ENCODE assay signal across 8 mouse cellular contexts in the genomic region with DNA sequence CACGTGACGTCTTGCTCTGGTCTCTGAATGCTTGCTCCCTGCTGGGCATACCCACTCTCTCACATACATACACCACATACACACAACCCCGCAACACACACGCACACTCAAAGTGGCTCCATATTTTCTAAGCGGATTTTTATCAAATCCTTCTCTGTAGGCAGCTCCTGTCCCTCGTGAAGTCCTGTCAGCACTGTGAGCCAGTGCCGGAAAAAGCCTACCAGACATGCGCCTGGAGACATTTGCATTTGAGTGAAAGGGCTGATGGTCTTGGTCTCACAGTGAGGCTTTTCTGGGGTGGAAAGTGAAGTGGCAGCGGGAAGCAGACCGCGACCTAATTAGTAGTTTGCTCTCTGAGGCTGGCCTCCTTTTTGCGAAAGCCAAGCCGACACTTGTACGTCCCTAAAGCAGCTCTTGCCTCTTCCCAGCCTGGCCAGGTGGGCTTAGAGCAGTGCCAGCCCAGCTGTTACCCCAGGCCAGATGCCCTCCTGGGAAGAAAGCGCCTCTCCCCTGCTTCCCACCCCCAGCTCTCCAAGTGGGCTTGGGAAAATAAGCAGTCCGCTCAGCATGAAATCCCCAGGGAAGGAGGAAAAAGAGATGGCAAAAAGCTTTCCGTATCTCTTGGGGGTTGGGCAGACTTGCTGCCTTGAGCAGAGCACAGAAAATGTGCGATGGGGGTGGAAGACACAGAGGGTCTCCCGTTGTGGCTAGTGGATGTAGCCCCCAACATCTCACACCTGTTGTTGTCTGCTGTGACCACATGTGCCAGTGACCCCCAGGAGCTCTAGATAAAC.
DNase-seq lines count a peak whose midpoint lies in the region; ATAC-seq and TF ChIP-seq lines count a peak whose summit lies in the region.

No protein-coding gene starts in this region.

- H3K36me3 ChIP-seq in forebrain, embryonic 12.5 days (replicated peaks): no peaks in the 10 kb centered on the region
- H3K36me3 ChIP-seq in midbrain, embryonic 13.5 days: no peaks in the 10 kb centered on the region
- H3K36me3 ChIP-seq in thymus, adult 2 months (ENCODE audit: control insufficient read depth, insufficient read depth, low read length): no peaks in the 10 kb centered on the region

- no peaks in the 10 kb centered on the region for H3K9me3 ChIP-seq in forebrain, embryonic 12.5 days
- no peaks in the 10 kb centered on the region for H3K9me3 ChIP-seq in midbrain, embryonic 13.5 days

- H3K27ac ChIP-seq in forebrain, embryonic 12.5 days: peak overlapping the region; percentile 93
- H3K27ac ChIP-seq in midbrain, embryonic 13.5 days: peak overlapping the region; percentile 87
- no peak overlapping the region for H3K27ac ChIP-seq in thymus, adult 2 months (ENCODE audit: control insufficient read depth, insufficient read depth, low read length)

- WGBS in forebrain, embryonic 12.5 days: 23% methylated on average over 19 of the region's 19 CpGs
- WGBS in midbrain, embryonic 13.5 days: 23% methylated on average over 19 of the region's 19 CpGs
- 80% methylated on average over 18 of the region's 19 CpGs for WGBS in thymus, adult 2 months

- TF ChIP-seq CTCF in thymus, adult 2 months (IDR thresholded peaks at IDR 0.05; ENCODE audit: borderline replicate concordance, control insufficient read depth, extremely low read depth, insufficient read depth, low read length, poor library complexity): no peak

- H3K4me3 ChIP-seq in forebrain, embryonic 12.5 days (replicated peaks): no peak overlapping the region
- peak overlapping the region; percentile 15 for H3K4me3 ChIP-seq in midbrain, embryonic 13.5 days (replicated peaks)
- H3K4me3 ChIP-seq in thymus, adult 2 months (ENCODE audit: control insufficient read depth, insufficient read depth, low read length): no peak overlapping the region

- peak; percentile 78 for ATAC-seq in forebrain, embryonic 12.5 days (ENCODE audit: low FRiP score)
- ATAC-seq in midbrain, embryonic 13.5 days: peak; percentile 80

- H3K9ac ChIP-seq in forebrain, embryonic 12.5 days: no peak overlapping the region
- H3K9ac ChIP-seq in midbrain, embryonic 13.5 days (replicated peaks): peak overlapping the region; percentile 28; the same call in 1 of the 2 replicates

- DNase-seq in ovary, postnatal 36 days (ENCODE audit: low spot score): peak; percentile 10
- DNase-seq in ovary, postnatal 14 days (ENCODE audit: low spot score): no peak
- DNase-seq in heart, postnatal 4 days: peak; percentile 12
- peak; percentile 21 to 34 for DNase-seq in left cerebral cortex, adult 8-10 months (ENCODE audit: low spot score in 2 of 2)
- no peak for DNase-seq in T-cell, adult 2 months (ENCODE audit: low spot score)
- no peak for DNase-seq in thymus, adult 2 months

- H3K4me1 ChIP-seq in forebrain, embryonic 12.5 days: peaks cover 23% of the 10 kb centered on the region
- H3K4me1 ChIP-seq in midbrain, embryonic 13.5 days (replicated peaks): peaks cover 24% of the 10 kb centered on the region
- H3K4me1 ChIP-seq in thymus, adult 2 months (replicated peaks; ENCODE audit: control insufficient read depth, insufficient read depth, low read length): no peaks in the 10 kb centered on the region

- peak overlapping the region; percentile 45 for H3K4me2 ChIP-seq in forebrain, embryonic 12.5 days
- H3K4me2 ChIP-seq in midbrain, embryonic 13.5 days (replicated peaks): peak overlapping the region; percentile 51

- TF ChIP-seq POLR2A in thymus, adult 2 months (IDR thresholded peaks at IDR 0.05; ENCODE audit: control insufficient read depth, extremely low read depth, insufficient read depth, low read length, poor library complexity): no peak

- H3K27me3 ChIP-seq in forebrain, embryonic 12.5 days: peaks cover 5% of the 10 kb centered on the region; the same call in 1 of the 2 replicates
- 0 out of 2 replicates have a peak, but pooled peaks cover 6% of the 10 kb centered on the region for H3K27me3 ChIP-seq in midbrain, embryonic 13.5 days
- H3K27me3 ChIP-seq in thymus, adult 2 months (ENCODE audit: control insufficient read depth, insufficient read depth, low read length): no peaks in the 10 kb centered on the region

Comparison
In these comparisons a context has a peak if more than half of its experiments do, and no peak if none do; other contexts are left out.
1. DNase-seq: peak in ovary, postnatal 36 days (single experiment), heart, postnatal 4 days (single experiment) and left cerebral cortex, adult 8-10 months (2 of 2); none in ovary, postnatal 14 days (single experiment), T-cell, adult 2 months (single experiment) and thymus, adult 2 months (single experiment).